Mouse (Mus musculus) spleen, adult 12 weeks (tissue): ENCODE data around the gene Tmem217.

Experiments
- DNase-seq: peaks from one replicate; pipeline ENCODE4 v3.0.0; 2022; ENCODE audit warnings: low spot score

Tmem217 gene

GRCm38 (mm10) chr17:29552162-29552732, at the start of gene Tmem217:
Tmem217 (minus strand) TSS chr17:29552385.
- no peak for DNase-seq

- DNase-seq: no peak
These were observed 49.2 kb upstream of the Tmem217 start for GRCm38 (mm10) chr17:29601391-29601790.

- DNase-seq: no peak
These were observed 47.4 kb upstream of the Tmem217 start for GRCm38 (mm10) chr17:29599537-29599936.

- DNase-seq: no peak
These were observed 46.9 kb upstream of the Tmem217 start for GRCm38 (mm10) chr17:29599051-29599450.

GRCm38 (mm10) chr17:29596771-29597132, 44.6 kb upstream of the Tmem217 start:
- no peak for DNase-seq

DNA sequence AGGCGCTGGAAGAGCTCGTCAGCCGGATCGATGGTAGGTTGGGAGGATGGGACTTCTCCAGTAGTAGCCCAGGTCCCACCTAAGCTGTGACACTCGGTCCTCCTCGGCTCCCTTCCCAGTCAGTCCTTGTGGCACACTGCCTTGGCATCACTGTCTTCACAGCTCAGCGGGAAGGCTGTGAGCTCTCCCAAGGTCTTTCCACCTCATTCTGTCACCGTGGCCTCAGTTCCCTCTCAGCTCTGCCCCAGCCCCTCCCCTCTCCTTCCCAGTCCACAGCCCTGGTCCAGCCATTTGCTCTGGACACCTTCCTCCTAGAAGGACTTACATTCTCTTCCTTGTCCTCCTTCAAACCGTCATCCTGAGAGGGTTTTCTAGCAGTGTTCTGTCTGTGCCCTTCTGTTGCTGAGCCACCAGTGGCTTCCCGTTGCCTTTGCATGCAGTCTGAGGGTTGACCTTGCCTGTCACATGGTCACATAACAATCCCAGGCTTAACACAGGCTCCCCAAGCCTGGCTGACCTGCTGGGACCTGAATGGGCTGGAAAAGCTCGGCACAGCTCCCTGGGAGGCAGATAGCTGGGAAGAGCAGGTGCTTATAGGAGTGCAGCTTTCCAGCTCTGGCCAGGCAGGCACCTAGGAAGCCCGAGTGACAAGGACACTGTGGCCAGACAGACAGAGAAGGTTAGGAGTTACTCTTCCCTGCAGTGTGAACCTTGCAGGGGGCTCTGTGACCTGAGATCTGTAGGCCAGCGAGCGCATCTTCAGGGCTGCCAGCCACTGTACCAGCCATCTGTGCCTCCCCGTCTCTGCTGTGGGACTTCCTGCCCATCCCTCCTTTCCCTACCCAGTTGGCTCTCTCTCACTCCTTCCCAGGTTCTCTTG, 43.9 kb upstream of the Tmem217 start:
- no peak for DNase-seq

DNA sequence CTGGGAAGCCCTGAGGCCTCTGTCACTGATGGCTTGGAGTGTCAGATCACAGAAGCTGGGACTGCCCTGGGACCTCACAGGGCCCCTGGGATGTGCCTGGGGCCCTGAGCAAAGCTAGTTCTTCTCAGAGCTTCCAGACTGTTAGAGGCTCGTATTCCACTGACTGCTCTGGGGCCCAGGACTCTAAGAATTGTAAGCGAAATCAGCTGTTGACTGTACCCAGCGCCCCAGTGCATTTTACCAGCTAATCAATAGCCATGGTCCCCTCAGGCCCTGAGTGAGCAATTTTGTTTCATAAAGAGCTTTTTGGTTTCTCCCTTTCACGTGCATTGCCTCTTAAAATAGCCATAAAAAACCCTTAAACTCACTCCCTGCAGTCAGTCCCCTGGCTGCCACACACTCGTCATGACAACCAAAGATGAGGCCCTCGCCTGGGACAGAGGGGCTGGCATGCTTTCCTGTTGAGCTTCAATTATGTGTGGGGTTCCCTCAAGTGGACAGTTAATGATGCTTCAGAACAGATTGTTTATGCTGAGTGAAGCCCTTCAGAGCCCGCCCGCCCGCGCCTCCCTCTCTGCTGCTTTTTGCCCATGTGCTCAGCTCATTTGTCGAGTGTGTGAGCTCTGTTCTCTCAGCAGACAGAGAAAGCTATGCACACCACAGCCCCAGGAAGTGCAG, 37.2 kb upstream of the Tmem217 start:
- DNase-seq: no peak

DNA sequence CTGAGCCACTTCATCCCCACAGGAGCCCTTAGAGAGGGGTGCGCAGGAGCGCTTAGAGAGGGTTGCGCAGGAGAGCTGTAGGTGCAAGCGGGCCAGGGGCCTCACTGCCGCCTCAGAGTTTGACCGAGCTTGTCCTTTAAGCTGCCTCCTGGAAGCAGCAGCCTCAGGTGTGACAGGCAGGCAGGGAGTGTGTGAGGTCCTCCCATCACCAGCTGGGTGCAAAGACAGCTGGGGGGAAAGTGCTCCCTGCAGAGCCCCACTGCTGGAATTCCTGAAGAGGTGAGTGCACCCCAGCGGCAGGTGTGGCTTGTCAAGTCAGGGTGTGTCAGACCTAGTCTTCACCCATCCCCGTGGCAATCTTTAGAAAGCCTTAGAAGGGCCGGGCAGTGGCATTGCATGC, 34.7 kb upstream of the Tmem217 start:
- no peak for DNase-seq

GRCm38 (mm10) chr17:29585446-29585845, 33.3 kb upstream of the Tmem217 start:
- DNase-seq: no peak

- no peak for DNase-seq
These were observed 32.6 kb upstream of the Tmem217 start for GRCm38 (mm10) chr17:29584737-29585136.

GRCm38 (mm10) chr17:29584306-29584705, 32.1 kb upstream of the Tmem217 start:
- no peak for DNase-seq

DNA sequence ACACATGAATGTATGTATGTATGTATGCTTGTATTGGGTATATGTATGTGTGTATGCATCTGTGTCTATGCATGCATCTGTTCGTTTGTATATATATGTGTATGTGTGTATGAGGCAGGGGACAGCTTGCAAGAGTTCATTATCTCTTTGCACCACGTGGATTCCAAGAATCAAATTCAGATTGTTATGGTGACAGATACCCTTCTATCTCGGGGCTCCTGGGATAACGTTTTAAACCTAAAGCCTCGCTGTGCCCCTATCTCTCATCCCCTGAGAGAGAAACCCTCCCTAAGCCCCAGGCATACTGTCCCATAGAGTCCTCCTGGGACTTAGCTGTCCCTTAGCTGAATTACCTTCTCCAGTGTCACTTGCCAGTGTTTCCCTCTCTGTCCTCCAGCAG, 31.4 kb upstream of the Tmem217 start:
- DNase-seq: no peak

GRCm38 (mm10) chr17:29579579-29580126, 27.5 kb upstream of the Tmem217 start:
- no peak for DNase-seq

DNA sequence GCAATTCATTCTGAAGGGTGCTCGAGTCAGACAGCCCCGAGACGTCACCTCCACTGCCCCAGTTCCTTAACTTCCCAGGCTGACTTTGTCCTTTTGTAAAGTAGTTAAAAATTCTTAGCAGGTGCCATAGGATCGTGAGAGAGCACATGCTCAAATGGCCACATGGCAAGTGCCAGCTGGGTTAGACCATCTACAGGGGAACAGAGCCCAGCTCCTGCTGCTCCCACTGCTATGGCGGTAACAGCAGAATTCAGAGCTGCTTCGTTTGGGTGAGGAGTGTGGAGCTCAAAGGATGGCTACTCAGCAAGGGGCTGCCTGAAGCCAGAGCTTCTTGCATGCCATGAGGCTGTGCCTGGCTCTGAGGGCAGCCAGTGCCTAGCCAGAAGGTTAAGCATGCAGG, 17.6 kb upstream of the Tmem217 start:
- no peak for DNase-seq

GRCm38 (mm10) chr17:29568435-29568834, 16.2 kb upstream of the Tmem217 start:
- no peak for DNase-seq

DNA sequence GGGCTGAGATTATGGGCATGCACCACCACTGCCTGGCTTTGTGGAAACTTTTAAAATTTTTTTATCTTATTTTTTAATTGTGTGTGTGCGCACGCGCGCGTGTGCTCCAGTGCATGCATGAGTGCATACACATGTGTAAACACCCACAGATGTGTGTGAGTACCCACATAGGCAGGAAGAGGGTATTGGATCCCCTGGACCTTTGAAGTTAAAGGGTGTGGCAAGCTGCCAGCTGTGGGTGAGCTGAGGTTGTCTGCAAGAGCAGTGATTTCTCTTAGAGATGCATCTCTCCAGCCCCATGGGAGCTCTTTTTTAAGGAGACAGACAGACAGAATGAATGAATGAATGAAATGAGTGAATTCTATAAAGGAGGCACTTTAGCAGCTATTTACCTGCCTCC, 13.3 kb upstream of the Tmem217 start:
- no peak for DNase-seq

- DNase-seq: no peak
These were observed 6.3 kb upstream of the Tmem217 start for GRCm38 (mm10) chr17:29558476-29558875.

GRCm38 (mm10) chr17:29556893-29557292, 4.7 kb upstream of the Tmem217 start:
- no peak for DNase-seq

DNA sequence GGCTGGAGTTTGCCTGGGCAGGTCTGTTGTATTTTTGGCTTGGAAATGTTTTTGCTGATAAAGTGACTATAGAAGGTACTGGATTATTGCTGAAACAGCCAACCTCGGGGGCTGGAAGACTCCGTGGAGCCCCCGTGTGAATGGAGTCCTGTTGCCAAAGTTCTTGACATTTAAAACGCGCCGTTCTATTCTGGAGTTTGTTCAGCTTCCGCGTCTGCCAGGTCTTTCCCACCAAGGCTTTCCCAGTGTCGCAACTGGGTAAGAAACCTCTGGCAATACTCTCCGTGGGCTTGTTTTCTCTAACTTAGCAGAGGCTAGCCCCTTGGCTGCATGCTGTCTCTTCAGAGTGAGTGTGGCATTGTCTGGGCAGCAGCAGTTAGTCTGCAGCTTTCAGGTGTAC, 4.3 kb upstream of the Tmem217 start:
- no peak for DNase-seq

GRCm38 (mm10) chr17:29554176-29554575, 2.0 kb upstream of the Tmem217 start:
- DNase-seq: no peak

GRCm38 (mm10) chr17:29551019-29551418, 1.2 kb downstream of the Tmem217 start:
- DNase-seq: no peak

- peak; percentile 86 for DNase-seq
These were observed 2.4 kb downstream of the Tmem217 start, which contains the start of the genes Gm17657 and Tbc1d22b for GRCm38 (mm10) chr17:29549543-29550428. Gm17657 (minus strand) TSS chr17:29549638. Tbc1d22b (plus strand) TSS chr17:29549785.
